Mouse (Mus musculus) MEL (cell line): ENCODE results near the gene Wfikkn2. TPM values are rescaled to one million over a fixed set of nuclear protein-coding genes. Genes with fewer than 3 reads are reported as not detected.

Experiments
- DNase-seq: peaks from one replicate; pipeline ENCODE4 v3.0.0; 2011; ENCODE audit warnings: low read depth, low spot score
- H3K27ac ChIP-seq: 2 replicates; pipeline ENCODE4 v1.5.1; 2012; ENCODE audit warnings: low read depth, mild to moderate bottlenecking, control low read depth, low read length, moderate library complexity; ENCODE audit not compliant: control insufficient read depth
- H3K27me3 ChIP-seq, 2 experiments: fragments of 150-350 bp in 1 of 2; sonication (generic) in 1 of 2; 2 replicates each; pipeline ENCODE4 v1.6.1; 2012; ENCODE audit warnings: low read length in 2 of 2, mild to moderate bottlenecking in 2 of 2, improper control_type of control experiment in 1 of 2, moderate library complexity in 1 of 2; ENCODE audit not compliant: insufficient read depth in 2 of 2, control insufficient read depth in 1 of 2
- H3K36me3 ChIP-seq, 2 experiments: 2 replicates each; pipeline ENCODE4 v1.6.1; 2012 to 2014; ENCODE audit warnings: low read length in 2 of 2, improper control_type of control experiment in 1 of 2, inconsistent platforms in 1 of 2, mild to moderate bottlenecking in 1 of 2; ENCODE audit not compliant: insufficient read depth in 2 of 2, control insufficient read depth in 1 of 2
- H3K4me1 ChIP-seq, 2 experiments: fragments of 150-350 bp in 1 of 2; sonication (generic) in 1 of 2; 2 replicates each; pipeline ENCODE4 v1.6.1; 2012; ENCODE audit warnings: low read length in 2 of 2, improper control_type of control experiment in 1 of 2, mild to moderate bottlenecking in 1 of 2; ENCODE audit not compliant: insufficient read depth in 2 of 2, control insufficient read depth in 1 of 2
- H3K4me3 ChIP-seq, 2 experiments: fragments of 150-350 bp in 1 of 2; sonication (generic) in 1 of 2; 2 replicates each; pipeline ENCODE4 v1.5.1; 2012; ENCODE audit warnings: low read depth in 2 of 2, low read length in 2 of 2, mild to moderate bottlenecking in 2 of 2, moderate library complexity in 2 of 2, control low read depth in 1 of 2, improper control_type of control experiment in 1 of 2; ENCODE audit not compliant: control insufficient read depth in 1 of 2, insufficient read depth in 1 of 2
- H3K79me2 ChIP-seq: 2 replicates; pipeline ENCODE4 v1.6.1; 2012; ENCODE audit warnings: mild to moderate bottlenecking, low read length, moderate library complexity; ENCODE audit not compliant: control insufficient read depth, poor library complexity, insufficient read depth
- H3K9ac ChIP-seq: 2 replicates; pipeline ENCODE4 v1.6.1; 2012; ENCODE audit warnings: low read depth, mild to moderate bottlenecking, control low read depth, low read length, moderate library complexity; ENCODE audit not compliant: control insufficient read depth, poor library complexity, severe bottlenecking
- H3K9me3 ChIP-seq: fragments of 150-350 bp; sonication (generic); replicated peaks from 2 replicates; pipeline ENCODE4 v1.6.1; 2012; ENCODE audit warnings: mild to moderate bottlenecking, low read length, improper control_type of control experiment, moderate library complexity; ENCODE audit not compliant: insufficient read depth
- CHD1 ChIP-seq: IDR thresholded peaks from 2 replicates; pipeline ENCODE4 v1.6.1; 2012; ENCODE audit warnings: low read depth, mild to moderate bottlenecking, inconsistent platforms, low read length, improper control_type of control experiment
- CHD2 ChIP-seq: IDR thresholded peaks from 2 replicates; pipeline ENCODE4 v1.6.1; 2011; ENCODE audit warnings: low read length, improper control_type of control experiment
- CTCF ChIP-seq, 3 experiments: IDR thresholded peaks in 2 of 3; conservative IDR thresholded peaks in 1 of 3; 2 replicates each; pipeline ENCODE4 v1.5.1; 2011 to 2012; ENCODE audit warnings: low read length in 3 of 3, low read depth in 2 of 3, mild to moderate bottlenecking in 2 of 3, improper control_type of control experiment in 1 of 3, inconsistent platforms in 1 of 3, mixed read lengths in 1 of 3, moderate library complexity in 1 of 3; ENCODE audit not compliant: control insufficient read depth in 1 of 3, insufficient read depth in 1 of 3, poor library complexity in 1 of 3, severe bottlenecking in 1 of 3
- E2F4 ChIP-seq: IDR thresholded peaks from 2 replicates; pipeline ENCODE4 v1.6.1; 2011; ENCODE audit warnings: low read depth, low read length, improper control_type of control experiment, borderline replicate concordance
- GABPA ChIP-seq: IDR thresholded peaks from 2 replicates; pipeline ENCODE4 v1.6.1; 2012; ENCODE audit warnings: low read depth, mild to moderate bottlenecking, inconsistent platforms, low read length, improper control_type of control experiment, moderate library complexity
- GATA1 ChIP-seq: IDR thresholded peaks from 2 replicates; pipeline ENCODE4 v1.6.1; 2011; ENCODE audit warnings: low read depth, low read length, improper control_type of control experiment
- HCFC1 ChIP-seq: IDR thresholded peaks from 2 replicates; pipeline ENCODE4 v1.6.1; 2012; ENCODE audit warnings: low read depth, mild to moderate bottlenecking, inconsistent platforms, low read length, improper control_type of control experiment, moderate library complexity
- KAT2A ChIP-seq: conservative IDR thresholded peaks from 2 replicates; pipeline ENCODE4 v1.6.1; 2012; ENCODE audit warnings: low read depth, low read length, improper control_type of control experiment, inconsistent platforms
- MAZ ChIP-seq: IDR thresholded peaks from 2 replicates; pipeline ENCODE4 v1.6.1; 2012; ENCODE audit warnings: low read depth, mild to moderate bottlenecking, inconsistent platforms, low read length, improper control_type of control experiment
- MYC ChIP-seq: IDR thresholded peaks from 2 replicates; pipeline ENCODE4 v1.6.1; 2011; ENCODE audit warnings: low read depth, mild to moderate bottlenecking, low read length, improper control_type of control experiment, moderate library complexity
- NELFE ChIP-seq: IDR thresholded peaks from 2 replicates; pipeline ENCODE4 v1.6.1; 2011; ENCODE audit warnings: low read depth, low read length, improper control_type of control experiment
- NRF1 ChIP-seq: IDR thresholded peaks from 2 replicates; pipeline ENCODE4 v1.6.1; 2014; ENCODE audit warnings: low read depth, mild to moderate bottlenecking, inconsistent platforms, low read length, improper control_type of control experiment, moderate library complexity; ENCODE audit not compliant: poor library complexity, insufficient read depth, severe bottlenecking
- RAD21 ChIP-seq: IDR thresholded peaks from 2 replicates; pipeline ENCODE4 v1.6.1; 2011; ENCODE audit warnings: mild to moderate bottlenecking, low read depth, low read length, improper control_type of control experiment
- RCOR1 ChIP-seq: IDR thresholded peaks from 2 replicates; pipeline ENCODE4 v1.6.1; 2012; ENCODE audit warnings: low read depth, mild to moderate bottlenecking, inconsistent platforms, low read length, improper control_type of control experiment
- SIN3A ChIP-seq: IDR thresholded peaks from 2 replicates; pipeline ENCODE4 v1.6.1; 2012; ENCODE audit warnings: low read length, improper control_type of control experiment, inconsistent platforms
- SMC3 ChIP-seq: IDR thresholded peaks from 2 replicates; pipeline ENCODE4 v1.6.1; 2011; ENCODE audit warnings: low read depth, low read length, improper control_type of control experiment
- TAL1 ChIP-seq: IDR thresholded peaks from 2 replicates; pipeline ENCODE4 v1.6.1; 2012; ENCODE audit warnings: mild to moderate bottlenecking, inconsistent platforms, low read length, moderate library complexity, mixed read lengths
- TCF12 ChIP-seq: IDR thresholded peaks from 2 replicates; pipeline ENCODE4 v1.6.1; 2014; ENCODE audit warnings: low read depth, mild to moderate bottlenecking, inconsistent platforms, low read length, improper control_type of control experiment, moderate library complexity
- UBTF ChIP-seq: IDR thresholded peaks from 2 replicates; pipeline ENCODE4 v1.6.1; 2012; ENCODE audit warnings: low read depth, mild to moderate bottlenecking, inconsistent platforms, low read length, improper control_type of control experiment, moderate library complexity, borderline replicate concordance; ENCODE audit not compliant: insufficient read depth
- USF2 ChIP-seq, 2 experiments: IDR thresholded peaks; 2 replicates each; pipeline ENCODE4 v1.6.1; 2011 to 2012; ENCODE audit warnings: improper control_type of control experiment in 2 of 2, low read length in 2 of 2, borderline replicate concordance in 1 of 2, inconsistent platforms in 1 of 2, low read depth in 1 of 2, mild to moderate bottlenecking in 1 of 2; ENCODE audit not compliant: insufficient read depth in 1 of 2
- ZKSCAN1 ChIP-seq: IDR thresholded peaks from 2 replicates; pipeline ENCODE4 v1.6.1; 2012; ENCODE audit warnings: low read depth, mild to moderate bottlenecking, inconsistent platforms, low read length, improper control_type of control experiment, moderate library complexity
- polyA plus RNA-seq, 2 experiments: library from polyadenylated mRNA; stranded (reverse) in 1 of 2; unstranded in 1 of 2; fragments of >175 nt in 1 of 2; fragments of >200 nt in 1 of 2; gene quantifications; 2 replicates each; pipeline versions ENCODE4 v1.2.1 to v1.2.4; 2012; ENCODE audit warnings: low replicate concordance in 2 of 2, low read depth in 1 of 2; ENCODE audit not compliant: insufficient read length in 2 of 2, insufficient read depth in 1 of 2, missing spikeins in 1 of 2
- total RNA-seq: library from RNA; depleted of rRNA; stranded (reverse); fragments of 300-350 nt; gene quantifications from 2 replicates; pipeline ENCODE4 v1.2.3, GENCODE M21; 2012

Wfikkn2 gene
- total and polyA plus RNA-seq, 3 experiments: not detected

GRCm38 (mm10) chr11:94196311-94196710, 49.5 kb downstream of the Wfikkn2 start:
- H3K27ac ChIP-seq: no peak overlapping the region
- peaks cover 0 to 6% of the 10 kb centered on the region in 2 experiments; a peak in 2 of 4 replicates for H3K36me3 ChIP-seq
- no peak for DNase-seq
- peaks cover 0 to 2% of the 10 kb centered on the region in 2 experiments; a peak in 1 of 4 replicates for H3K27me3 ChIP-seq
- no peaks in the 10 kb centered on the region for H3K9me3 ChIP-seq
- H3K9ac ChIP-seq: no peak overlapping the region
- H3K79me2 ChIP-seq: no peaks in the 10 kb centered on the region
- H3K4me3 ChIP-seq: no peak overlapping the region
- TF ChIP-seq CTCF (IDR thresholded peaks at IDR 0.05 in 2 of 3, conservative IDR thresholded peaks at IDR 0.05 in 1 of 3; ENCODE audit: control insufficient read depth in 1 of 3, insufficient read depth in 1 of 3, low read depth in 2 of 3, low read length in 3 of 3, poor library complexity in 1 of 3, severe bottlenecking in 1 of 3) (no peak), CHD1 (no peak), SMC3 (no peak), TAL1 (no peak), TCF12 (no peak), MYC (no peak), NELFE (no peak), USF2 (IDR thresholded peaks at IDR 0.05; ENCODE audit: borderline replicate concordance in 1 of 2, insufficient read depth in 1 of 2, low read depth in 1 of 2, low read length in 2 of 2) (no peak), UBTF (no peak), RCOR1 (no peak), HCFC1 (no peak), SIN3A (no peak), RAD21 (no peak), GABPA (no peak), MAZ (no peak), KAT2A (no peak), E2F4 (no peak), CHD2 (no peak), ZKSCAN1 (no peak)
- TF ChIP-seq, all 39 proteins: peak for 0
- H3K4me1 ChIP-seq: no peaks in the 10 kb centered on the region

DNA sequence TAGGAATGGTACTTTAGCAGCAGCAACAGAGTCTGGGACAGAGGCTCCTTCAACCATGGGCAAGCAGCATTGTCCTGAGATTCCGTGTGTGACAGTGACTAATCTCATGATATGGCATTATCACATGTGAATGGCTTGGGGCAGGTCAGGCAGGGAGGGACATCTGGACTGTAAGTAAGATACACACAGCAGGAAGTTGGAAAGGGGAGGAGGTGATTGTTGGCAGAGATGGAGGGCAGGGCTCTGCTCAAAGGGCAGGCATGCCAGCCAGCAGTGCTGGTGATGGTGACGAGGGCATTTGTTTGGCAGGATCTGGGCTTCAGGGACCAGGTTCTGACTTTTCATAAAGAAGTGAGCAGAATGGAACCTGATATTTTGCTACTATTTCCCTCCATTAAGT, 52.7 kb downstream of the Wfikkn2 start:
- peaks cover 0 to 13% of the 10 kb centered on the region in 2 experiments; a peak in 2 of 4 replicates for H3K36me3 ChIP-seq
- H3K4me1 ChIP-seq: peaks cover 3 to 17% of the 10 kb centered on the region in 2 experiments
- H3K27ac ChIP-seq: no peak overlapping the region
- TF ChIP-seq NRF1: no peak
- no peak for TF ChIP-seq GATA1
- no peaks in the 10 kb centered on the region for H3K9me3 ChIP-seq
- no peak overlapping the region for H3K4me3 ChIP-seq
- H3K9ac ChIP-seq: no peak overlapping the region
- DNase-seq: no peak
- H3K27me3 ChIP-seq: peaks cover 0 to 2% of the 10 kb centered on the region in 2 experiments; a peak in 1 of 4 replicates
- H3K79me2 ChIP-seq: no peaks in the 10 kb centered on the region
